Mouse (Mus musculus): ENCODE measurements around the gene Ptpn22.

The Ptpn22 gene

GRCm38 (mm10) chr3:103925302-103925701 is 65.7 kb downstream of the Ptpn22 start:
- DNase-seq (ENCODE audit: low spot score) = no peak

GRCm38 (mm10) chr3:103927511-103927910 is 67.9 kb downstream of the Ptpn22 start:
- DNase-seq (ENCODE audit: low spot score) = no peak

- DNase-seq (ENCODE audit: low spot score) = no peak
Measured at GRCm38 (mm10) chr3:103944794-103945562, 85.4 kb downstream of the Ptpn22 start.

GRCm38 (mm10) chr3:103948666-103949065 is 89.1 kb downstream of the Ptpn22 start:
- no peak for DNase-seq (ENCODE audit: low spot score)

- DNase-seq (ENCODE audit: low spot score) = no peak
Measured at GRCm38 (mm10) chr3:103960622-103961021, 101.0 kb downstream of the Ptpn22 start.

All from testis, postnatal 10 days (tissue).